Mouse (Mus musculus) myocyte (in vitro differentiated cells): Measurements from ENCODE around the gene Npc1l1. TPM values are rescaled to one million over a fixed set of nuclear protein-coding genes. Genes with fewer than 3 reads are reported as not detected.

ENCODE experiments used
- H3K27me3 ChIP-seq: one replicate; pipeline ENCODE4 v1.6.1; 2011; ENCODE audit not compliant: control insufficient read depth, insufficient read depth, insufficient read length
- H3K36me3 ChIP-seq: one replicate; pipeline ENCODE4 v1.6.1; 2011; ENCODE audit not compliant: control insufficient read depth, insufficient read depth
- H3K4me2 ChIP-seq: one replicate; pipeline ENCODE4 v1.6.1; 2011; ENCODE audit warnings: low read depth, control low read depth
- H3K4me3 ChIP-seq: one replicate; pipeline ENCODE4 v1.5.1; 2011; ENCODE audit warnings: mild to moderate bottlenecking, control low read depth, moderate library complexity
- H3K79me2 ChIP-seq: one replicate; pipeline ENCODE4 v1.6.1; 2011; ENCODE audit not compliant: control insufficient read depth, insufficient read depth
- H3ac ChIP-seq: one replicate; pipeline ENCODE4 v1.6.1; 2011; ENCODE audit not compliant: control insufficient read depth, insufficient read length
- CEBPB ChIP-seq: IDR thresholded peaks from 2 replicates; pipeline ENCODE4 v1.6.1; 2011; ENCODE audit warnings: mild to moderate bottlenecking, moderate library complexity; ENCODE audit not compliant: poor library complexity, insufficient read depth, severe bottlenecking
- E2F4 ChIP-seq: IDR thresholded peaks from one replicate; pipeline ENCODE4 v1.6.1; 2011; ENCODE audit warnings: mild to moderate bottlenecking, control low read depth, moderate library complexity; ENCODE audit not compliant: insufficient read depth
- MAX ChIP-seq: IDR thresholded peaks from one replicate; pipeline ENCODE4 v1.6.1; 2011; ENCODE audit warnings: low read depth, mild to moderate bottlenecking, control low read depth
- MYOD1 ChIP-seq, 3 experiments: IDR thresholded peaks; one replicate each; pipeline ENCODE4 v1.6.1; 2011; ENCODE audit warnings: control low read depth in 2 of 3, low read depth in 2 of 3, mild to moderate bottlenecking in 2 of 3, moderate library complexity in 1 of 3; ENCODE audit not compliant: insufficient read length in 2 of 3, control insufficient read depth in 1 of 3
- MYOG ChIP-seq, 3 experiments: IDR thresholded peaks; one replicate each; pipeline ENCODE4 v1.6.1; 2011; ENCODE audit warnings: control low read depth in 2 of 3, low read depth in 2 of 3, mild to moderate bottlenecking in 2 of 3; ENCODE audit not compliant: insufficient read length in 2 of 3, control insufficient read depth in 1 of 3, insufficient read depth in 1 of 3
- POLR2A ChIP-seq: IDR thresholded peaks from one replicate; pipeline ENCODE4 v1.6.1; 2011; ENCODE audit warnings: low read depth, mild to moderate bottlenecking, control low read depth, moderate library complexity; ENCODE audit not compliant: insufficient read length
- POLR2AphosphoS2 ChIP-seq: IDR thresholded peaks from one replicate; pipeline ENCODE4 v1.6.1; 2011; ENCODE audit warnings: low read depth, control low read depth; ENCODE audit not compliant: insufficient read length
- REST ChIP-seq: IDR thresholded peaks from one replicate; pipeline ENCODE4 v1.6.1; 2011; ENCODE audit warnings: mild to moderate bottlenecking, control low read depth, moderate library complexity; ENCODE audit not compliant: insufficient read depth, insufficient read length
- SRF ChIP-seq: IDR thresholded peaks from one replicate; pipeline ENCODE4 v1.6.1; 2011; ENCODE audit warnings: low read depth; ENCODE audit not compliant: control insufficient read depth, insufficient read length
- TCF12 ChIP-seq: IDR thresholded peaks from one replicate; pipeline ENCODE4 v1.6.1; 2011; ENCODE audit warnings: mild to moderate bottlenecking, control low read depth; ENCODE audit not compliant: poor library complexity, insufficient read depth, severe bottlenecking
- TCF3 ChIP-seq: IDR thresholded peaks from one replicate; pipeline ENCODE4 v1.6.1; 2011; ENCODE audit warnings: low read depth, control low read depth; ENCODE audit not compliant: insufficient read length
- USF1 ChIP-seq: IDR thresholded peaks from one replicate; pipeline ENCODE4 v1.6.1; 2011; ENCODE audit warnings: low read depth, mild to moderate bottlenecking, control low read depth, moderate library complexity
- polyA plus RNA-seq: library from polyadenylated mRNA; unstranded; fragments of >200 nt; fragmentation: generic; extraction: Trizol; gene quantifications from one replicate; pipeline ENCODE4 v1.2.1, GENCODE M21; 2012; ENCODE audit warnings: missing spikeins

The Npc1l1 gene
- polyA plus RNA-seq, 1 experiment: 0.07 TPM

DNA sequence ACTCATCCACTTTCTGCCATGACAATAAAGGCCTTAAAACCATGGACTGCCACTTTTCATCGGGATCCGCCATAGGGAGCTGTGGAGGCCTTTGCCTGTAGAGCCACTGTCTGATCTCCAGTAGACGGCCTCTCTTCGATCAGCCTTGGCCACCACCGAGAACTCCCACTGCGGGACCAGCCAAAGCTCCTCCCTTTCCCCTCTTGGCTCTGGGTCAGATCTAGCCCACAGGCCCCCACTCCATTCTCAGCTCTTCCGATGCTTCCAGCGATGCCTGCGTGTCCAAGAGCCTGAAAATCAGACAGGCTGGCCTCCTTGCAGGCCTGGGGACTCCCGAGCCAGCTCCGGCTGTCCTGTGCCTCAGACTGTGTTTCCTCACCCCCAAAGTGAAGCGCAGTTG lies 63.6 kb downstream of the Npc1l1 start:
- H3K79me2 ChIP-seq: peaks cover 73% of the 10 kb centered on the region
- no peaks in the 10 kb centered on the region for H3K36me3 ChIP-seq
- H3K4me3 ChIP-seq: no peak overlapping the region
- H3K4me2 ChIP-seq: no peak overlapping the region
- no peak overlapping the region for H3ac ChIP-seq
- TF ChIP-seq MYOG (IDR thresholded peaks at IDR 0.05; ENCODE audit: control insufficient read depth in 1 of 3, insufficient read depth in 1 of 3, insufficient read length in 2 of 3, low read depth in 2 of 3): no peak
- TF ChIP-seq REST: no peak
- no peak for TF ChIP-seq TCF12
- TF ChIP-seq TCF3: no peak
- TF ChIP-seq MAX: no peak
- no peak for TF ChIP-seq SRF
- no peak for TF ChIP-seq USF1
- no peak for TF ChIP-seq CEBPB
- TF ChIP-seq E2F4: no peak
- no peak for TF ChIP-seq POLR2AphosphoS2
- no peak for TF ChIP-seq MYOD1 (IDR thresholded peaks at IDR 0.05; ENCODE audit: control insufficient read depth in 1 of 3, insufficient read length in 2 of 3, low read depth in 2 of 3)
- no peak for TF ChIP-seq POLR2A
- H3K27me3 ChIP-seq: no peaks in the 10 kb centered on the region

DNA sequence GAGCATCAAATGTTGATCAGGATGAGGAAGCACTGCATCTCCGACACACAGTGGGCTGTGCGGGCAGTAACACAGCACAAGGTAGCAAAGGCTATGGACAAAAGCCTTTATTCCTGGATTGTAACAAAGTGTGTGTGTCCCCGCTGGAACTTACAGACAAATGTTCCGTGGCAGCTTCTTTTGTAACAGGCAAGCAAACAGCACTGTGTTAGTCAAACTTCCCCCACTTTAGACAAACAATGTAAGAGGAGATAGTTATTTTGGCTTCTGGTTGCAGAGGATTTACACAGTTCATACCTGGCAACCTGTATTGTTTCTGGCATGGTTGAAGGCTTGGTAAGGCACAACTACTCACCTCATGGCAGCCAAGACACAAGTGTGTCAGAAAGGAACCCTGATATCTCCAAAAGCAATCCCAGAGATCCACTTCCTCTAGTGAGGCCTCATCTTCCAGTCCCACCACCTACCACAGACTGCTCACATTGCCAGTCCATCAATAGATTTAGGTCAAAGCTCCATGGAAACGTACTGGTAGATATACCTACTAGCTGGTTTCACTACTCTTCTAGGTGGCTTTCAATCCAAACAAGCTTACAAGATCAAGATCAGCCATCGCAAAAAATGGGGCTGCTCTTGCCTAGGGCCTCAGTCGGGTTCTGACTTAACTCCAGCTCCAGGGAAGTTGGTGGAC lies 64.4 kb downstream of the Npc1l1 start:
- H3K4me3 ChIP-seq: no peak overlapping the region
- no peaks in the 10 kb centered on the region for H3K36me3 ChIP-seq
- H3K79me2 ChIP-seq: peaks cover 70% of the 10 kb centered on the region

DNA sequence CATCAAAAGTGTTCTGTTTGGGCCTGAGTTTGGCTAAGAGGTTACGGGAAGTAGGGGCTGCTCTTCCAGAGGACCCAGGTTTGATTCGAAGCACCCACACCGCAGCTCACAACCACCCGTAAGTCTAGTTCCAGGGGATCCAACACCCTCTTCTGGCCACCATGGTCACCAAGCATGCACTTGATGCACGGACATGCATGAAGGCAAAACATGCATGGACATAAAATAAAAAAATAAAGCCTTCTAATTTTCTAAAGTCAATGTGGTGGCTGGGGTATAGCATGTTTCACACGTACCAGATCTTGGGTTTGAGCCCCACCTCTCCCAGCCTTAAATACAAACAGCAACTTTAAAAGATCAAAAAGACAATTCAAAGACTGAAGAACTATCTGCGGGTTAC lies 65.2 kb downstream of the Npc1l1 start:
- Histone ChIP-seq H3ac (no peak overlapping the region), H3K79me2 (peaks cover 65% of the 10 kb centered on the region), H3K4me2 (no peak overlapping the region), H3K36me3 (no peaks in the 10 kb centered on the region), H3K27me3 (no peaks in the 10 kb centered on the region), H3K4me3 (no peak overlapping the region)
- TF ChIP-seq E2F4: no peak

More for the DNA sequence above, 64.4 kb downstream of the Npc1l1 start:
- no peaks in the 10 kb centered on the region for H3K27me3 ChIP-seq
- H3ac ChIP-seq: no peak overlapping the region
- TF ChIP-seq TCF12 (no peak), MYOG (IDR thresholded peaks at IDR 0.05; ENCODE audit: control insufficient read depth in 1 of 3, insufficient read depth in 1 of 3, insufficient read length in 2 of 3, low read depth in 2 of 3) (no peak), CEBPB (no peak), POLR2AphosphoS2 (no peak), TCF3 (no peak), REST (no peak), POLR2A (no peak), SRF (no peak), MAX (no peak), MYOD1 (IDR thresholded peaks at IDR 0.05; ENCODE audit: control insufficient read depth in 1 of 3, insufficient read length in 2 of 3, low read depth in 2 of 3) (no peak), USF1 (no peak), E2F4 (no peak)
- no peak overlapping the region for H3K4me2 ChIP-seq

DNA sequence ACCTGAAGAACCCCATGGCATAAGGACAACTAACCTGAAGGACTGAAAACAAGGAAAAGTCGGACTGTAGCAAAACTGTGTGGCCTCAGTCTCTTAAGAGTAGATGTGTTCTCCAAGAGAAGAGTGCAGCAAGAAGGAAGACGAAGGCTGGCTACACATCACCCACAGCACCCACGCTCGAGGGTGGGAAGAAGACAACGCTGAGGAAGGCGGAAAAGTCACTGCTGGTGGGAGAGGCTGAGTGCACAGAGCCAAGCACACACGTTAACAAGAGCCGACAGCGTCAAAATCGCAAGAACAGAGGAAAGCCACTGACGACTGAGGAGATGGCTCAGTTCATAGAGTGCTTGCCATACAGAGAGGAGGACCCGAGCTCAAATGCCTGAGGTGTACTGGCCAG lies 66.2 kb downstream of the Npc1l1 start:
- TF ChIP-seq POLR2A: no peak
- TF ChIP-seq POLR2AphosphoS2: no peak
- no peak for TF ChIP-seq MAX
- no peak for TF ChIP-seq USF1
- TF ChIP-seq TCF3: no peak
- TF ChIP-seq TCF12: no peak
- no peak for TF ChIP-seq MYOD1 (IDR thresholded peaks at IDR 0.05; ENCODE audit: control insufficient read depth in 1 of 3, insufficient read length in 2 of 3, low read depth in 2 of 3)
- TF ChIP-seq MYOG (IDR thresholded peaks at IDR 0.05; ENCODE audit: control insufficient read depth in 1 of 3, insufficient read depth in 1 of 3, insufficient read length in 2 of 3, low read depth in 2 of 3): no peak
- TF ChIP-seq CEBPB: no peak
- no peak for TF ChIP-seq REST
- TF ChIP-seq SRF: no peak
- no peak for TF ChIP-seq E2F4
- H3K36me3 ChIP-seq: no peaks in the 10 kb centered on the region
- H3K27me3 ChIP-seq: no peaks in the 10 kb centered on the region
- H3K79me2 ChIP-seq: peaks cover 65% of the 10 kb centered on the region
- H3K4me2 ChIP-seq: no peak overlapping the region
- H3K4me3 ChIP-seq: no peak overlapping the region
- H3ac ChIP-seq: no peak overlapping the region

DNA sequence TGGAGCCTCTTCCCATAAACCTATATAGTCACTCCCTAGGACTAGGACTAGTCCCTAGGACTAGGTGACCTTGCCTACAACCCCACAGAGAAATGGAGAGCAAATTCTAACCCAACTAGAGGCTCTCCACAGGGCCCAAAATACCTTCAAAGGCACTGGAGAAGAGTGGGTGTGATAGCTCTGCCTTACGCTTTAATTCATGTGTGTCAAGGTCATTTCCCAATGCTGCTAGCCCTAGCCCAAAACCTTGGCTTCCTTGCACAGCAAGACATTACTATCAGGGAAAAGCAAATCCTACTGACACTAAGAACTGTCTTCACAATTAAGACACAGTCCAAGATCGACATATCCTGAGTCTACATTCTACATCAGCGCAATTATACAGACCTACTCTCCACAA lies 66.9 kb downstream of the Npc1l1 start:
- H3K36me3 ChIP-seq: no peaks in the 10 kb centered on the region
- no peaks in the 10 kb centered on the region for H3K27me3 ChIP-seq
- TF ChIP-seq E2F4: no peak
- TF ChIP-seq TCF12: no peak
- TF ChIP-seq POLR2AphosphoS2: no peak
- TF ChIP-seq MAX: no peak
- TF ChIP-seq REST: no peak
- no peak overlapping the region for H3K4me2 ChIP-seq
- no peak overlapping the region for H3ac ChIP-seq
- no peak overlapping the region for H3K4me3 ChIP-seq
- H3K79me2 ChIP-seq: peaks cover 63% of the 10 kb centered on the region
